Mouse (Mus musculus) colon, adult 2 months (tissue): ENCODE measurements around the gene Olfr148. TPM values are rescaled to one million over a fixed set of nuclear protein-coding genes. Genes with fewer than 3 reads are reported as not detected.

ENCODE experiments used
- polyA plus RNA-seq: library from polyadenylated mRNA; depleted of rRNA; stranded (reverse); fragments of >200 nt; gene quantifications from 2 replicates; pipeline ENCODE4 v1.2.3, GENCODE M21; 2012; rRNA removed

Gene Olfr148
- polyA plus RNA-seq = not detected in 2 replicates

DNA sequence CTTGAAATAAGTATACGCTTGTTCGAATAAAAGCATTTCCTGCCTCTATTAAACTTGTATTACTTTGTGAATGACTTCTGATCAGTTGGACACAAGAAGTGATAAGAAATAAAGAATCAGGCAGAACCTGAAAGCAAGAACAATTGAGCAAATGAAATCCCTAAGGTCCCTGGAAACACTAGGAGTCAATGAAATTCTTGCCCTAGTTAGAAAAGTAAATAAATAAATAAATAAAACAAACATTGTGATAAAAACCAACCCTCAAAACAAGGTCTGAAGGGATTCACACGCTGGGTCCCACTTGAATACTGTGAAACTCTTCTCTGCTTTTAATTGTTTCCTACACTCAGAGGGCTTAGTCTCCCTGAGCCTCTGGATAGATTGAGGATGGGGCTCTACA, at the start of gene Olfr148:
Olfr148 (plus strand) TSS at position 301 of the 400 bp plus-strand sequence.

GRCm38 (mm10) chr9:39575469-39575868, 35.0 kb upstream of the Olfr148 start, which contains the start of gene Olfr959:
Gene Olfr959, minus strand, starts transcription at chr9:39575569.

DNA sequence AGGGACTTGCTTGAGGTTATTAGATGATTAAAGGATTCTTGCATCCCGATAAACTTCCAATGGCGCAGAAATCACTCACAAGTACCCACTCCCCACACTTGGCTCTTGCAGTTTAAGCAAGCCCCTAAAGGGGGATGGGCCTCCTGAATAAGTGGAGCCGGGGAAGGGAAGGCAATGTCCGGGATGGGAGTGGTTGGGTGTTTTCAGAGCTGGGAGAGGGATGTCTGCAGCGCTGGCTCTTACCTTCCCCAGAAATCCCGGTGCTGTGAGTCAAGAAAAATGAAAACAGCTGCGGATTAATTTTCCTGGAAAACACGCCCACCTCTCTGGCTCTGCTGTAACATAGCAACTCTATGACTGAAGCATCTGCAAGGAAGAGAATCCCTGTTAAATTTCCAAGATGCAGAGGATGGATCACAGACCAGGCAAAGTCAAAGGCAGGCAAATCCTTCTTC, 6.4 kb upstream of the Olfr148 start, which contains the start of gene AW551984:
AW551984 (minus strand) TSS at position 405 of the 455 bp plus-strand sequence.

GRCm38 (mm10) chr9:39621073-39621472, 10.6 kb downstream of the Olfr148 start, which contains the start of gene Olfr960:
Gene Olfr960, plus strand, starts transcription at chr9:39621373.

DNA sequence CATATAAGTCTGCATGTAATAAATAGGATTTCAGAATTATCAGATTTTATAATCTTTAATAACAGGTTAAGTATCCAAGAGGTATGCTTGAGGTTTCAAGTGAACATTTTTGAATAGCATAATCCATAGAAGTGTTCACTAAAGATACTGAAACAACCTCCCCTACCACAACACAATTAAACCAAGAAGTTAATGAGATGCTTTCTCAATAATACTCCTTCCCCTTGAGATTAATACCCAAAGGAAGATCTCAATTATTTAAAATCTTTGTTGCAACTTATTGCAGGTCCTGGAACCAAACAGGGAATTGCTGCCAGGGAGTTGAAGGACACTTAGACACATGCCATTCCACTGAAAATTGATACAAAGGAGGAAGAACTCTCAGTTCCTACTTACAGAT, 34.3 kb downstream of the Olfr148 start, which contains the start of gene Olfr961:
Olfr961 (plus strand) TSS at position 301 of the 400 bp plus-strand sequence.

Other genes with a start within 250 kb of the Olfr148 start
- not detected in 2 replicates for gene Olfr951, start 223.2 kb upstream of the Olfr148 start, polyA plus RNA-seq
- gene Olfr952, start 183.5 kb upstream of the Olfr148 start, polyA plus RNA-seq = not detected in 2 replicates
- gene Olfr954, start 154.0 kb upstream of the Olfr148 start, polyA plus RNA-seq = not detected in 2 replicates
- gene Olfr955, start 138.7 kb upstream of the Olfr148 start, polyA plus RNA-seq = not detected in 2 replicates
- not detected in 2 replicates for gene Olfr44, start 116.7 kb upstream of the Olfr148 start, polyA plus RNA-seq
- not detected in 2 replicates for gene Olfr957, start 94.8 kb upstream of the Olfr148 start, polyA plus RNA-seq
- not detected in 2 replicates for gene Olfr958, start 56.6 kb upstream of the Olfr148 start, polyA plus RNA-seq
- not detected in 2 replicates for gene Olfr959, start 35.1 kb upstream of the Olfr148 start, polyA plus RNA-seq
- 3.6 and 6.4 TPM in 2 replicates for gene AW551984, start 6.3 kb upstream of the Olfr148 start, polyA plus RNA-seq
- not detected in 2 replicates for gene Olfr960, start 10.7 kb downstream of the Olfr148 start, polyA plus RNA-seq
- not detected in 2 replicates for gene Olfr961, start 34.4 kb downstream of the Olfr148 start, polyA plus RNA-seq
- not detected in 2 replicates for gene Olfr963, start 56.5 kb downstream of the Olfr148 start, polyA plus RNA-seq
- gene Olfr149, start 96.5 kb downstream of the Olfr148 start, polyA plus RNA-seq = not detected in 2 replicates
- not detected in 2 replicates for gene Olfr965, start 100.7 kb downstream of the Olfr148 start, polyA plus RNA-seq
- gene Olfr150, start 120.3 kb downstream of the Olfr148 start, polyA plus RNA-seq = not detected in 2 replicates
- not detected in 2 replicates for gene Olfr967, start 135.6 kb downstream of the Olfr148 start, polyA plus RNA-seq
- not detected in 2 replicates for gene Olfr968, start 172.6 kb downstream of the Olfr148 start, polyA plus RNA-seq
- gene Olfr969, start 180.3 kb downstream of the Olfr148 start, polyA plus RNA-seq = not detected in 2 replicates
- gene Olfr970, start 198.2 kb downstream of the Olfr148 start, polyA plus RNA-seq = not detected in 2 replicates
- not detected in 2 replicates for gene Olfr971, start 226.2 kb downstream of the Olfr148 start, polyA plus RNA-seq